Mouse (Mus musculus): ENCODE measurements around the gene Phox2a. TPM values are rescaled to one million over a fixed set of nuclear protein-coding genes. Genes with fewer than 3 reads are reported as not detected.

Phox2a gene
- polyA plus RNA-seq (2012): not detected in 2 replicates

DNA sequence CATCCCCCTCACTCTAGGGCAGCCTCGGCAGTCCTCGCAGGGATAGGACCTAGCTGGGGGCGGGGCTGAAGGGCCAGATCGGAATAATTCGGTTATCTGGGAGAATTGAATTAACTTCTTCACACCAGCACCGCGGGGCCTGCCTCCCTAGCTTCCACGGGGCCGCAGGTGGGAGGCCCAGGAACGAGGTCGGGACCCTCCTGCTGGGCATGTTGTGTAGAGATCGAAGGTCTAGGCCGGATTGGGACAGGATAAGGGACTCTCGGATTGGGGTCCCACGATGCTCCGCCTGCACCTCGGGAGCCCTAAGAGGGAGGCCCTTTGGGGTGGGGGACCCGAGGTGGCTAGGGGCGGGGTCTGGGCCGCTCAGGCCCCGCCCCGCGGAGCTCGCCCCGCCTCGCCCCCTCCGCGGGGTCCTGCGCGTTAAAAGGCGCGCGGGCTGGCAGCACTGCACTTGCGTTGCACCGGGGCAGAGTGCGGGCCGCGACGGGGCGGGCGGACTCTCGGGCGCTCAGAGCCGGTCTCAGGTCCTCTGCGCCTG is at the start of gene Phox2a:
Phox2a (plus strand) TSS at position 453 of the 541 bp plus-strand sequence.
- no peak for TF ChIP-seq GATA1 (IDR thresholded peaks at IDR 0.05; ENCODE audit: low read length)

- no peak for TF ChIP-seq GATA1 (IDR thresholded peaks at IDR 0.05; ENCODE audit: low read length)
Observed at GRCm38 (mm10) chr7:101770051-101770450, 48.1 kb upstream of the Phox2a start.

DNA sequence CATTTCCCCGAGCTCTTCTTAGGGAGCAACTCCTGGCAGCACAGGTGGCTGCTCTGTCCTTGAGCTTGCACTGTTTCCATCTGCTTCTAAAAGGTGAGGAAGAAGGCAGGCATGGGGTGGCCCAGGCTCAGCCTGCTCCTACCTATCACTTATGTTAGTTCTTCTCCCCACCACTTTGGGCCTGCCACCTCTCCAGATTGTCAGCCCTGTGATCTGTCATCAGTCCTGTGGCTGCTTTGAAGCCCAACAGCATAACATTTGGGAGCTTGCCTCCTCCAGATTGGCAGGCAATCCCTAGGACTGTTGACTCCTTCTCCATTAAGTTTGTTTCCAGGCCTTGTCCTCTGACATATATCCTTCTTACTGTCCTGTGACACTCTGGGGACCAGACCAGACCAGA is 46.5 kb upstream of the Phox2a start:
- no peak for TF ChIP-seq GATA1 (IDR thresholded peaks at IDR 0.05; ENCODE audit: low read length)

GRCm38 (mm10) chr7:101772687-101773086 is 45.4 kb upstream of the Phox2a start:
- TF ChIP-seq GATA1 (IDR thresholded peaks at IDR 0.05; ENCODE audit: low read length): no peak

DNA sequence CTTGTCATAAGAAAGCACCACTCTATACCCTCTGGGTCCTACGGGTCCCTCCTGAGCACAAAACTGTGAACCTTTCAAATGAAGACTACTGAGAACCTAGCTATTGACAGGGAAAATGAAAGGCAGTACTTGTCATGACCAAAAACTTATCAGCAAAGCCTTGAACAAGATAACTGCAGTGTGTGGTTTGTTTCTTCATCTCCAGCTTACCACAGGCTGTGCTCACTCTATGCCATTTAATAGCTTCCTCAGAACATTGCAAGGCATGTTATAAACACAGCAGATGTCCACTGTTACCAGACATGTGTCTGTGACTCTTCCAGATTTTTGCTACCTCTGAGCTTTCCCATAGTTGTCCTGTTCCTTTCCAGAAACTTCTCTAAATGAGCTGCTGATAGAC is 41.1 kb upstream of the Phox2a start:
- no peak for TF ChIP-seq GATA1 (IDR thresholded peaks at IDR 0.05; ENCODE audit: low read length)

GRCm38 (mm10) chr7:101820295-101821030 is 2.4 kb downstream of the Phox2a start:
- no peak for TF ChIP-seq GATA1 (IDR thresholded peaks at IDR 0.05; ENCODE audit: low read length)

GRCm38 (mm10) chr7:101821571-101822501 is 3.7 kb downstream of the Phox2a start:
- no peak for TF ChIP-seq GATA1 (IDR thresholded peaks at IDR 0.05; ENCODE audit: low read length)

DNA sequence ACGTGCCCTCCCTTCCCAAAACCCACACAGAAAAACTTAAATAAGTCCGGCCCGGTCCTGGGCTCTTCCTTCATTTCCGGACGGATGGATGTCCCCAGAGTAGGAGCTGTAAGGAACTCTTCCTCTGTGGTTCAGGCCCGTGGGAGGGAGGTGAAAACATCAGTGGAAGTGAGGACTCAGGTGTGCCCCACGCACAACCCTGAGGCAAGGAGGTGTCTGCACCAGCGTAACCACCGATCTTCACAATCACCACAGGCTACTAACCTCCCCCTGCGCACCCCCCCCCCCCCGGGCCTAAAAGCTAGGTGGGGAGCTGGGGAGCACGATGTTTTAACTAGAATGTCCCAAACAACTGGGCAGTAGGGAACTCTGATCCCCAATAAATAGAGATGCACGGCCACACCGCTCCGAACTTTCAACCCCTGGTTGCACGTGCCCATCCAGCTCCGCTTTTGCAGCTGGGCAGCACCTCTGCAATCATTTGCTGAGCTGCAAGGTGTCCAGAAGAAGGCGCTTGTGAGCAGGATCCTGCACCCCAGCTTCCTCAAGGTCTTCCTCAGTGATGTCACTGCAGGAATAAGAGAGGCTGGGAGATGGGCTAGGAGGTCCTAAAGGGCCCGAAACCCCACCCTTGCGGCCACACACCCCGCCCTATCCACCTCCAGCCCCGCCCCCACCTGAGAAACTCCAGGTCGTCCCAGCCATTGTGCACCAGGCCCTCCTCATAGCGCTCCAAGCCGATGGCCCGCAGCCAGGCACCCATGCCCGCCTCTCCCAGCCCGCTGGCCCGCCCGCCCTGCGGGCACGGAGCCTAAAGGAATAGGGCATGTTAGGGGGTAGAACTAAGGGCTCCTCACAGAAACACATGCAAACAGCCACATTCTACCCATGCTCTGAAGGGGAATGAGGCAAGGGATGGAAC is 5.0 kb downstream of the Phox2a start:
- TF ChIP-seq GATA1 (IDR thresholded peaks at IDR 0.05; ENCODE audit: low read length): no peak

GRCm38 (mm10) chr7:101823758-101824630 is 5.9 kb downstream of the Phox2a start:
- no peak for TF ChIP-seq GATA1 (IDR thresholded peaks at IDR 0.05; ENCODE audit: low read length)

GRCm38 (mm10) chr7:101830373-101830772 is 12.3 kb downstream of the Phox2a start:
- no peak for TF ChIP-seq GATA1 (IDR thresholded peaks at IDR 0.05; ENCODE audit: low read length)

- no peak for TF ChIP-seq GATA1 (IDR thresholded peaks at IDR 0.05; ENCODE audit: low read length)
Observed at GRCm38 (mm10) chr7:101831437-101831836, 13.3 kb downstream of the Phox2a start.

DNA sequence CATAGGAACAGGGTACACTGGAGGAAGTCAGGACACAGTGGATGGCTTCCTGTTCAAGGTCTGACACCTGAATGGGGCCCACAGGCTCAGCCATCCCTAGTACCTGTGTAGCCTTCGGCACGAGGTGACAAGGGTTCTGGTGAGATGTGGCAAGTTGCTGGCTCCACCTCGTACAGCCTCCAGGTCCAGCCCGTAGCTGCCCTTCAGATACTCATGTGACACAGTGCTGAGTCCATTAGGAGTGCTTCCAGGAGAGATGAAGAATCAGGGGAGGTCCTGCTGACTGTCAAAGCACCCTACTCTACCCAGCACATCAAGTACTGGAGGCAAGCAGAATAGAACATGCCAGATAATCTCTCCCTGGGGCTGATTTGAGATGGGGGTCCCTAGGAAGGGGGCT is 14.3 kb downstream of the Phox2a start:
- TF ChIP-seq GATA1 (IDR thresholded peaks at IDR 0.05; ENCODE audit: low read length): no peak

- TF ChIP-seq GATA1 (IDR thresholded peaks at IDR 0.05; ENCODE audit: low read length): no peak
Observed at GRCm38 (mm10) chr7:101833352-101833751, 15.2 kb downstream of the Phox2a start.

GRCm38 (mm10) chr7:101833916-101834584 is 15.9 kb downstream of the Phox2a start:
- TF ChIP-seq GATA1 (IDR thresholded peaks at IDR 0.05; ENCODE audit: low read length): no peak

Measured in G1E-ER4 (cell line).